Mouse (Mus musculus) brain, embryonic 14.5 days (tissue): ENCODE data around the gene Ccdc194.

Experiments
- CTCF ChIP-seq: fragments of 200-500 bp; IDR thresholded peaks from 2 replicates; pipeline ENCODE4 v1.5.1; 2012; ENCODE audit warnings: inconsistent platforms, mild to moderate bottlenecking, moderate library complexity, borderline replicate concordance; ENCODE audit not compliant: insufficient read depth, insufficient read length; ENCODE audit errors: extremely low read depth
- POLR2A ChIP-seq: fragments of 200-500 bp; IDR thresholded peaks from 2 replicates; pipeline ENCODE4 v1.6.1; 2012; ENCODE audit warnings: mild to moderate bottlenecking, inconsistent platforms, borderline replicate concordance; ENCODE audit not compliant: poor library complexity, insufficient read depth, insufficient read length, severe bottlenecking; ENCODE audit errors: extremely low read depth

DNA sequence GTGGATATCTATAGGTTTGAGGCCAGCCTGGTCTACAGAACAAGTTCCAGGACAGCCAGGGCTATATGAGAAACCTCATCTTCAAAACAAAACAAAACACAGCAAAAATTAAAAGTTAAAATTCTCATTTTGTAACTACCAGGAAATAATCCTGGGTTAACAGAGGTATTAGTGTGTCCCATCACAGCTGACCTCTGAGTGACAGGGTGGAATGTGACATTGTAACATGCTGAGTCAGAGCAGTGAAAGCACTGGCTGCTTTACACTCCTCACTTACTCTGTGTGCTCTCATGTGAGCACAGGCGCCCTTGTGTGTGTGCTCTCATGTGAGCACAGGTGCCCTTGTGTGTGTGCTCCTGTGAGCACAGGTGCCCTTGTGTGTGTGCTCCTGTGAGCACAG is 49.5 kb upstream of the Ccdc194 start:
- TF ChIP-seq CTCF, result no peak
- no peak for TF ChIP-seq POLR2A
